Mouse (Mus musculus): ENCODE measurements around the gene Comtd1. TPM values are rescaled to one million over a fixed set of nuclear protein-coding genes. Genes with fewer than 3 reads are reported as not detected.

The Comtd1 gene
- polyA plus RNA-seq, 1 experiment from 2014 or later: 22.3 TPM

- H3K36me3 ChIP-seq: no peaks in the 10 kb centered on the region
- no peak for ATAC-seq (ENCODE audit: low FRiP score)
- H3K9ac ChIP-seq: no peak overlapping the region
- no peak overlapping the region for H3K4me3 ChIP-seq
- H3K9me3 ChIP-seq (replicated peaks): no peaks in the 10 kb centered on the region
- H3K4me2 ChIP-seq (replicated peaks): no peak overlapping the region
- WGBS: 88% methylated on average over 10 of the region's 10 CpGs
- H3K4me1 ChIP-seq: no peaks in the 10 kb centered on the region
- no peak overlapping the region for H3K27ac ChIP-seq
- H3K27me3 ChIP-seq: no peaks in the 10 kb centered on the region
These were observed 36.9 kb downstream of the Comtd1 start for GRCm38 (mm10) chr14:21811744-21812393.

- Histone ChIP-seq H3K27me3 (no peaks in the 10 kb centered on the region), H3K4me2 (replicated peaks) (no peak overlapping the region), H3K36me3 (no peaks in the 10 kb centered on the region), H3K9ac (no peak overlapping the region), H3K27ac (no peak overlapping the region), H3K4me3 (no peak overlapping the region), H3K4me1 (no peaks in the 10 kb centered on the region), H3K9me3 (replicated peaks) (no peaks in the 10 kb centered on the region)
- ATAC-seq (ENCODE audit: low FRiP score): no peak
- 85% methylated on average over 4 of the region's 4 CpGs for WGBS
These were observed 37.5 kb downstream of the Comtd1 start for GRCm38 (mm10) chr14:21811301-21811700.

DNA sequence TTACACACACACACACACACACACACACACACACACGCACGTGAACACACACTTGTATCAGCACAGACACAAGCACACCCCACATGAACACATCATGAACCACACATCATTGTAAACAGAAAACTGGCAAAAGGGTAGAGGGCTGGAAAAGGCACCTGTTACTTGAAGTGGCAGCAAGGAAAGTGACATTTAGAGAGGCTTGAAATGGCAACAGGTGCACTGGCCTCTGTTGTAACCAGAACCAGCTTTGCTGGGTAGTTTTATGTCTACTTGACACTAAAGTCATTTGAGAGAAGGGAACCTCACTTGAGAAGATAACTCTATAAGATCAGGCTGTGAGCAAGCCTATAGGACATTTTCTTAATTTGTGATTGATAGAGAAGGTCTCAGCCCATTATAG lies 39.4 kb downstream of the Comtd1 start:
- Histone ChIP-seq H3K4me2 (replicated peaks) (no peak overlapping the region), H3K27me3 (no peaks in the 10 kb centered on the region), H3K4me1 (no peaks in the 10 kb centered on the region), H3K9me3 (replicated peaks) (no peaks in the 10 kb centered on the region), H3K4me3 (no peak overlapping the region), H3K36me3 (no peaks in the 10 kb centered on the region), H3K27ac (no peak overlapping the region), H3K9ac (no peak overlapping the region)
- 79% methylated on average over 2 of the region's 2 CpGs for WGBS
- ATAC-seq (ENCODE audit: low FRiP score): no peak

- no peaks in the 10 kb centered on the region for H3K27me3 ChIP-seq
- ATAC-seq (ENCODE audit: low FRiP score): no peak
- H3K36me3 ChIP-seq: no peaks in the 10 kb centered on the region
- 94% methylated on average over 8 of the region's 8 CpGs for WGBS
- no peak overlapping the region for H3K9ac ChIP-seq
- no peaks in the 10 kb centered on the region for H3K9me3 ChIP-seq (replicated peaks)
- no peak overlapping the region for H3K27ac ChIP-seq
- H3K4me1 ChIP-seq: no peaks in the 10 kb centered on the region
- H3K4me3 ChIP-seq: no peak overlapping the region
- no peak overlapping the region for H3K4me2 ChIP-seq (replicated peaks)
These were observed 40.4 kb downstream of the Comtd1 start for GRCm38 (mm10) chr14:21808208-21808922.

DNA sequence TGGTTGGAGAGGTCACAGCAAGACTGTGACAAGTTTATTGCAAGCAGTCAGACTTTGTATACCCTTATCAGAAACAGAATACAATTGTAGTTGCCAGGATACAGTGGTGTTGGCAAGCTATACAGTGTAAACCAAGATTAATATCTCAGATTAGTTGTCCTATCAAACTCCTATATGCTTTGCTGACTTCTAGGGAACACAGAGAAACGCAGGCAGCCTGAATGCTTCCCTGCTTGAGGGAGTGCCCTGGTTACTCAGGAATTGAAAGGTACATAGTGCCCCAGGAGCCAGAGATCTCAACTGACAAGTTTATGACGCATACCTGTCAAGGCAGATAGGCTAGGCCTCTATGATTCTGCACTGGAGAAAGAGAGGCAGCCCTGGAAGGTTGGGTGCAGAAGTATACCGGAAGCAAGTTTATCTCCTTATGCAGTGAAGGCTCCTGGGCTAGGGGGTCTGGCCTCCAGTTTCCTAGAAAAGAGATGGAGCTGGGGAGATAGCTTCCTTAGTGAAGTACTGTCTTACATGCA lies 42.1 kb downstream of the Comtd1 start:
- no peaks in the 10 kb centered on the region for H3K36me3 ChIP-seq
- 85% methylated on average over 3 of the region's 3 CpGs for WGBS

GRCm38 (mm10) chr14:21806203-21806602 lies 42.6 kb downstream of the Comtd1 start:
- Histone ChIP-seq H3K9ac (no peak overlapping the region), H3K27ac (no peak overlapping the region), H3K4me1 (no peaks in the 10 kb centered on the region), H3K27me3 (no peaks in the 10 kb centered on the region), H3K36me3 (no peaks in the 10 kb centered on the region), H3K9me3 (replicated peaks) (no peaks in the 10 kb centered on the region), H3K4me2 (replicated peaks) (no peak overlapping the region), H3K4me3 (no peak overlapping the region)
- WGBS: 84% methylated on average over 2 of the region's 2 CpGs
- no peak for ATAC-seq (ENCODE audit: low FRiP score)

More for the DNA sequence above, 42.1 kb downstream of the Comtd1 start:
- no peak overlapping the region for H3K4me3 ChIP-seq
- H3K9me3 ChIP-seq (replicated peaks): no peaks in the 10 kb centered on the region
- no peak for ATAC-seq (ENCODE audit: low FRiP score)
- no peak overlapping the region for H3K9ac ChIP-seq
- no peak overlapping the region for H3K4me2 ChIP-seq (replicated peaks)
- no peak overlapping the region for H3K27ac ChIP-seq
- no peaks in the 10 kb centered on the region for H3K27me3 ChIP-seq
- H3K4me1 ChIP-seq: no peaks in the 10 kb centered on the region

GRCm38 (mm10) chr14:21802543-21803206 lies 46.1 kb downstream of the Comtd1 start:
- ATAC-seq (ENCODE audit: low FRiP score): no peak
- no peak overlapping the region for H3K4me2 ChIP-seq (replicated peaks)
- H3K4me3 ChIP-seq: no peak overlapping the region
- WGBS: 96% methylated on average over 6 of the region's 6 CpGs
- H3K27me3 ChIP-seq: no peaks in the 10 kb centered on the region
- H3K9me3 ChIP-seq (replicated peaks): no peaks in the 10 kb centered on the region
- no peaks in the 10 kb centered on the region for H3K4me1 ChIP-seq
- H3K36me3 ChIP-seq: peaks cover 9% of the 10 kb centered on the region; the same call in 1 of the 2 replicates
- H3K27ac ChIP-seq: no peak overlapping the region
- H3K9ac ChIP-seq: no peak overlapping the region

GRCm38 (mm10) chr14:21801624-21802023 lies 47.2 kb downstream of the Comtd1 start:
- H3K4me3 ChIP-seq: no peak overlapping the region
- no peak overlapping the region for H3K9ac ChIP-seq
- H3K36me3 ChIP-seq: peaks cover 9% of the 10 kb centered on the region; the same call in 1 of the 2 replicates
- no peak for ATAC-seq (ENCODE audit: low FRiP score)
- H3K27ac ChIP-seq: no peak overlapping the region
- no peaks in the 10 kb centered on the region for H3K4me1 ChIP-seq
- H3K4me2 ChIP-seq (replicated peaks): no peak overlapping the region
- no peaks in the 10 kb centered on the region for H3K27me3 ChIP-seq
- WGBS: 80% methylated on average over 7 of the region's 7 CpGs
- no peaks in the 10 kb centered on the region for H3K9me3 ChIP-seq (replicated peaks)

DNA sequence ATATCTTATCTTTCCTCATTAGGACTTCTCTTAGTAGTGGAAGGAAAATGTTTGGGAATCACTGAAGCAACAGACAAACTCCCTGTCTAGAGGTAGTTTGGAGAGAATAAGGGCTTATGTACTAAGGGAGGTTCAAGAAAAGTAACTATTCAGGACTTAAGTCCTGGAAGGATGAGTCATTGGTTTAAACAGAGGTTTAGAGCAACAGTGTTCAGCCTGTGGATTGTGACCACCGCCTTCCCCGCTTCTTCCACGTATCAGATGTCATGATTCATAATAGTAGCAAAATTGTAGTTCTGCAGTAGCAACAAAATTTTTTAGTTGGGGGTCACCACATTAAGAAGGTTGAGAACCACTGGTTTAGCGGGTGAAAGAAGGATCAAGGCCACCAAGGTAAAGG lies 48.1 kb downstream of the Comtd1 start:
- Histone ChIP-seq H3K4me1 (no peaks in the 10 kb centered on the region), H3K27ac (no peak overlapping the region), H3K27me3 (no peaks in the 10 kb centered on the region), H3K4me2 (replicated peaks) (no peak overlapping the region), H3K36me3 (peaks cover 9% of the 10 kb centered on the region; the same call in 1 of the 2 replicates), H3K4me3 (no peak overlapping the region), H3K9me3 (replicated peaks) (no peaks in the 10 kb centered on the region), H3K9ac (no peak overlapping the region)
- WGBS: 96% methylated on average over 4 of the region's 4 CpGs
- ATAC-seq (ENCODE audit: low FRiP score): no peak

Other genes starting within 250 kb of the Comtd1 start
- 0.25 and 0.31 TPM in 2 replicates for gene Dupd1, start 134.4 kb downstream of the Comtd1 start, polyA plus RNA-seq (2016; fragmentation: Nextera tagmentation; extraction: Ambion mirVana)
- gene Samd8, start 98.4 kb downstream of the Comtd1 start, polyA plus RNA-seq (2016; fragmentation: Nextera tagmentation; extraction: Ambion mirVana): 15.9 and 19.0 TPM in 2 replicates
- gene Dusp13, start 97.8 kb downstream of the Comtd1 start, polyA plus RNA-seq (2016; fragmentation: Nextera tagmentation; extraction: Ambion mirVana): 0.43 TPM in 1 of 2 replicates, not detected in the other
- gene Vdac2, start 23.7 kb downstream of the Comtd1 start, polyA plus RNA-seq (2016; fragmentation: Nextera tagmentation; extraction: Ambion mirVana): 245 and 257 TPM in 2 replicates
- 39.0 and 45.6 TPM in 2 replicates for gene Zfp503, start 140.6 kb upstream of the Comtd1 start, polyA plus RNA-seq (2016; fragmentation: Nextera tagmentation; extraction: Ambion mirVana)
- 0.53 and 0.83 TPM in 2 replicates for gene Lrmda, start 170.7 kb upstream of the Comtd1 start, polyA plus RNA-seq (2016; fragmentation: Nextera tagmentation; extraction: Ambion mirVana)

All from hindbrain, embryonic 12.5 days (tissue).